Mouse (Mus musculus): ENCODE data around the gene Zbtb8os. TPM values are rescaled to one million over a fixed set of nuclear protein-coding genes. Genes with fewer than 3 reads are reported as not detected.

Zbtb8os gene
- polyA plus RNA-seq, 1 experiment from 2014 or later, result 21.3 TPM

- Histone ChIP-seq H3K9me3 (ENCODE audit: control insufficient read depth, low read length) (no peaks in the 10 kb centered on the region), H3K27ac (ENCODE audit: low read depth, low read length) (peak within 1 kb of the TSS; percentile 92), H3K36me3 (ENCODE audit: control insufficient read depth, insufficient read depth, low read length) (no peaks in the 10 kb centered on the region), H3K4me3 (ENCODE audit: low read length) (peak within 1 kb of the TSS; percentile 83), H3K9ac (ENCODE audit: low read depth, low read length) (peak within 1 kb of the TSS; percentile 92), H3K27me3 (replicated peaks; ENCODE audit: control insufficient read depth, insufficient read depth, low read length) (no peaks in the 10 kb centered on the region), H3K4me2 (ENCODE audit: low read length) (peak within 1 kb of the TSS; percentile 80), H3K4me1 (ENCODE audit: control insufficient read depth, insufficient read depth, low read depth, low read length) (peaks cover 12% of the 10 kb centered on the region)
- WGBS, result 1% methylated on average over 64 of the region's 65 CpGs
- ATAC-seq, result peak; percentile 81
Measured at GRCm38 (mm10) chr4:129377601-129378390, 42.3 kb downstream of the Zbtb8os start, which contains the start of gene Zbtb8a. TSS of gene Zbtb8a (minus strand) at chr4:129378116.

- no peak overlapping the region for H3K4me3 ChIP-seq (ENCODE audit: low read length)
- H3K27ac ChIP-seq (ENCODE audit: low read depth, low read length), result no peak overlapping the region
- H3K4me2 ChIP-seq (ENCODE audit: low read length), result no peak overlapping the region
- H3K9ac ChIP-seq (ENCODE audit: low read depth, low read length), result no peak overlapping the region
- 79% methylated on average over 3 of the region's 3 CpGs for WGBS
- no peaks in the 10 kb centered on the region for H3K9me3 ChIP-seq (ENCODE audit: control insufficient read depth, low read length)
- peaks cover 12% of the 10 kb centered on the region for H3K4me1 ChIP-seq (ENCODE audit: control insufficient read depth, insufficient read depth, low read depth, low read length)
- no peaks in the 10 kb centered on the region for H3K27me3 ChIP-seq (replicated peaks; ENCODE audit: control insufficient read depth, insufficient read depth, low read length)
- no peaks in the 10 kb centered on the region for H3K36me3 ChIP-seq (ENCODE audit: control insufficient read depth, insufficient read depth, low read length)
- ATAC-seq, result no peak
Measured at GRCm38 (mm10) chr4:129379805-129380204, 44.3 kb downstream of the Zbtb8os start.

- WGBS, result 82% methylated on average over 8 of the region's 8 CpGs
- Histone ChIP-seq H3K9ac (ENCODE audit: low read depth, low read length) (no peak overlapping the region), H3K4me3 (ENCODE audit: low read length) (no peak overlapping the region), H3K9me3 (ENCODE audit: control insufficient read depth, low read length) (no peaks in the 10 kb centered on the region), H3K27me3 (replicated peaks; ENCODE audit: control insufficient read depth, insufficient read depth, low read length) (no peaks in the 10 kb centered on the region), H3K4me2 (ENCODE audit: low read length) (no peak overlapping the region), H3K36me3 (ENCODE audit: control insufficient read depth, insufficient read depth, low read length) (no peaks in the 10 kb centered on the region), H3K4me1 (ENCODE audit: control insufficient read depth, insufficient read depth, low read depth, low read length) (peaks cover 9% of the 10 kb centered on the region), H3K27ac (ENCODE audit: low read depth, low read length) (no peak overlapping the region)
- ATAC-seq, result no peak
Measured at GRCm38 (mm10) chr4:129381148-129381547, 45.7 kb downstream of the Zbtb8os start.

GRCm38 (mm10) chr4:129382029-129382428 is 46.5 kb downstream of the Zbtb8os start:
- no peak overlapping the region for H3K4me2 ChIP-seq (ENCODE audit: low read length)
- H3K36me3 ChIP-seq (ENCODE audit: control insufficient read depth, insufficient read depth, low read length), result no peaks in the 10 kb centered on the region
- ATAC-seq, result no peak
- 92% methylated on average over 9 of the region's 9 CpGs for WGBS
- H3K27ac ChIP-seq (ENCODE audit: low read depth, low read length), result no peak overlapping the region
- no peaks in the 10 kb centered on the region for H3K27me3 ChIP-seq (replicated peaks; ENCODE audit: control insufficient read depth, insufficient read depth, low read length)
- peaks cover 4% of the 10 kb centered on the region; the same call in 1 of the 2 replicates for H3K4me1 ChIP-seq (ENCODE audit: control insufficient read depth, insufficient read depth, low read depth, low read length)
- no peaks in the 10 kb centered on the region for H3K9me3 ChIP-seq (ENCODE audit: control insufficient read depth, low read length)
- no peak overlapping the region for H3K4me3 ChIP-seq (ENCODE audit: low read length)
- no peak overlapping the region for H3K9ac ChIP-seq (ENCODE audit: low read depth, low read length)

GRCm38 (mm10) chr4:129382488-129382887 is 47.0 kb downstream of the Zbtb8os start:
- no peak overlapping the region for H3K4me3 ChIP-seq (ENCODE audit: low read length)
- H3K4me2 ChIP-seq (ENCODE audit: low read length), result no peak overlapping the region
- no peak overlapping the region for H3K27ac ChIP-seq (ENCODE audit: low read depth, low read length)
- no peaks in the 10 kb centered on the region for H3K27me3 ChIP-seq (replicated peaks; ENCODE audit: control insufficient read depth, insufficient read depth, low read length)
- no peak overlapping the region for H3K9ac ChIP-seq (ENCODE audit: low read depth, low read length)
- no peaks in the 10 kb centered on the region for H3K36me3 ChIP-seq (ENCODE audit: control insufficient read depth, insufficient read depth, low read length)
- no peak for ATAC-seq
- peaks cover 4% of the 10 kb centered on the region; the same call in 1 of the 2 replicates for H3K4me1 ChIP-seq (ENCODE audit: control insufficient read depth, insufficient read depth, low read depth, low read length)
- 91% methylated on average over 2 of the region's 2 CpGs for WGBS
- H3K9me3 ChIP-seq (ENCODE audit: control insufficient read depth, low read length), result no peaks in the 10 kb centered on the region

GRCm38 (mm10) chr4:129383586-129383985 is 48.1 kb downstream of the Zbtb8os start:
- no peaks in the 10 kb centered on the region for H3K9me3 ChIP-seq (ENCODE audit: control insufficient read depth, low read length)
- WGBS, result 92% methylated on average over 3 of the region's 3 CpGs
- ATAC-seq, result no peak
- no peak overlapping the region for H3K4me2 ChIP-seq (ENCODE audit: low read length)
- no peaks in the 10 kb centered on the region for H3K4me1 ChIP-seq (ENCODE audit: control insufficient read depth, insufficient read depth, low read depth, low read length)
- no peak overlapping the region for H3K9ac ChIP-seq (ENCODE audit: low read depth, low read length)
- H3K4me3 ChIP-seq (ENCODE audit: low read length), result no peak overlapping the region
- no peaks in the 10 kb centered on the region for H3K27me3 ChIP-seq (replicated peaks; ENCODE audit: control insufficient read depth, insufficient read depth, low read length)
- H3K36me3 ChIP-seq (ENCODE audit: control insufficient read depth, insufficient read depth, low read length), result no peaks in the 10 kb centered on the region
- H3K27ac ChIP-seq (ENCODE audit: low read depth, low read length), result no peak overlapping the region

- WGBS, result 33% methylated on average over 6 of the region's 6 CpGs
- no peaks in the 10 kb centered on the region for H3K4me1 ChIP-seq (ENCODE audit: control insufficient read depth, insufficient read depth, low read depth, low read length)
- no peak overlapping the region for H3K9ac ChIP-seq (ENCODE audit: low read depth, low read length)
- H3K4me2 ChIP-seq (ENCODE audit: low read length), result no peak overlapping the region
- H3K27ac ChIP-seq (ENCODE audit: low read depth, low read length), result no peak overlapping the region
- H3K27me3 ChIP-seq (replicated peaks; ENCODE audit: control insufficient read depth, insufficient read depth, low read length), result no peaks in the 10 kb centered on the region
- no peak for ATAC-seq
- H3K9me3 ChIP-seq (ENCODE audit: control insufficient read depth, low read length), result no peaks in the 10 kb centered on the region
- no peaks in the 10 kb centered on the region for H3K36me3 ChIP-seq (ENCODE audit: control insufficient read depth, insufficient read depth, low read length)
- H3K4me3 ChIP-seq (ENCODE audit: low read length), result no peak overlapping the region
Measured at GRCm38 (mm10) chr4:129384440-129384839, 48.9 kb downstream of the Zbtb8os start.

- H3K36me3 ChIP-seq (ENCODE audit: control insufficient read depth, insufficient read depth, low read length), result no peaks in the 10 kb centered on the region
- no peak overlapping the region for H3K9ac ChIP-seq (ENCODE audit: low read depth, low read length)
- no peaks in the 10 kb centered on the region for H3K4me1 ChIP-seq (ENCODE audit: control insufficient read depth, insufficient read depth, low read depth, low read length)
- H3K9me3 ChIP-seq (ENCODE audit: control insufficient read depth, low read length), result no peaks in the 10 kb centered on the region
- WGBS, result 92% methylated on average over 11 of the region's 11 CpGs
- H3K4me2 ChIP-seq (ENCODE audit: low read length), result no peak overlapping the region
- H3K27me3 ChIP-seq (replicated peaks; ENCODE audit: control insufficient read depth, insufficient read depth, low read length), result no peaks in the 10 kb centered on the region
- no peak overlapping the region for H3K4me3 ChIP-seq (ENCODE audit: low read length)
- no peak for ATAC-seq
- no peak overlapping the region for H3K27ac ChIP-seq (ENCODE audit: low read depth, low read length)
Measured at GRCm38 (mm10) chr4:129385685-129386084, 50.2 kb downstream of the Zbtb8os start.

- Histone ChIP-seq H3K27ac (ENCODE audit: low read depth, low read length) (no peak overlapping the region), H3K9me3 (ENCODE audit: control insufficient read depth, low read length) (no peaks in the 10 kb centered on the region), H3K36me3 (ENCODE audit: control insufficient read depth, insufficient read depth, low read length) (no peaks in the 10 kb centered on the region), H3K4me3 (ENCODE audit: low read length) (no peak overlapping the region), H3K9ac (ENCODE audit: low read depth, low read length) (no peak overlapping the region), H3K27me3 (replicated peaks; ENCODE audit: control insufficient read depth, insufficient read depth, low read length) (no peaks in the 10 kb centered on the region), H3K4me2 (ENCODE audit: low read length) (no peak overlapping the region), H3K4me1 (ENCODE audit: control insufficient read depth, insufficient read depth, low read depth, low read length) (no peaks in the 10 kb centered on the region)
- 91% methylated on average over 8 of the region's 8 CpGs for WGBS
- no peak for ATAC-seq
Measured at GRCm38 (mm10) chr4:129386269-129386946, 50.9 kb downstream of the Zbtb8os start.
